Mouse (Mus musculus) hindbrain, embryonic 16.5 days (tissue): ENCODE measurements around the gene Fbxo24. TPM values are rescaled to one million over a fixed set of nuclear protein-coding genes. Genes with fewer than 3 reads are reported as not detected.
A peak's percentile ranks its signal among the peaks of the same experiment; 100 is the strongest.

Experiments
- ATAC-seq: fragments of 200-750 bp; cut with Nextera tagmentation; 2 replicates; pipeline ENCODE4 v1.8.0; 2017; ENCODE audit warnings: moderate TSS enrichment, moderate library complexity
- H3K27ac ChIP-seq: fragments of 300-500 bp; sonication (generic); 2 replicates; pipeline ENCODE4 v1.5.1; 2014; ENCODE audit warnings: low read depth, mild to moderate bottlenecking, control low read depth, low read length, moderate library complexity
- H3K27me3 ChIP-seq: fragments of 300-500 bp; sonication (generic); replicated peaks from 2 replicates; pipeline ENCODE4 v1.6.1; 2014; ENCODE audit warnings: low read length; ENCODE audit not compliant: control insufficient read depth, insufficient read depth
- H3K36me3 ChIP-seq: fragments of 300-500 bp; sonication (generic); 2 replicates; pipeline ENCODE4 v1.6.1; 2014; ENCODE audit warnings: mild to moderate bottlenecking, low read length, moderate library complexity, mixed read lengths; ENCODE audit not compliant: control insufficient read depth, insufficient read depth
- H3K4me1 ChIP-seq: fragments of 300-500 bp; sonication (generic); 2 replicates; pipeline ENCODE4 v1.6.1; 2014; ENCODE audit warnings: low read depth, low read length; ENCODE audit not compliant: control insufficient read depth, insufficient read depth
- H3K4me2 ChIP-seq: fragments of 300-500 bp; sonication (generic); 2 replicates; pipeline ENCODE4 v1.6.1; 2014; ENCODE audit warnings: mild to moderate bottlenecking, low read length, control low read depth, moderate library complexity
- H3K4me3 ChIP-seq: fragments of 300-500 bp; sonication (generic); 2 replicates; pipeline ENCODE4 v1.5.1; 2014; ENCODE audit warnings: mild to moderate bottlenecking, low read length, control low read depth, moderate library complexity
- H3K9ac ChIP-seq: fragments of 300-500 bp; sonication (generic); 2 replicates; pipeline ENCODE4 v1.6.1; 2014; ENCODE audit warnings: low read depth, mild to moderate bottlenecking, control low read depth, low read length, moderate library complexity
- H3K9me3 ChIP-seq: fragments of 300-500 bp; sonication (generic); 2 replicates; pipeline ENCODE4 v1.6.1; 2014; ENCODE audit warnings: mild to moderate bottlenecking, low read length, moderate library complexity; ENCODE audit not compliant: control insufficient read depth
- WGBS: fragments of 180-500 bp; shearing (Covaris S2); extraction: QIAGEN DNeasy Blood & Tissue Kit; methylation state at CpG from one replicate; pipeline ENCODE4 v1.1.7; 2014; 5-methylcytosine and 5-hydroxymethylcytosine counted together
- polyA plus RNA-seq: library from polyadenylated mRNA; unstranded; fragments of >200 nt; fragmentation: Nextera tagmentation; extraction: Ambion mirVana; gene quantifications from 2 replicates; pipeline ENCODE4 v1.2.1, GENCODE M21; 2015

Gene Fbxo24
- polyA plus RNA-seq: not detected in 2 replicates

DNA sequence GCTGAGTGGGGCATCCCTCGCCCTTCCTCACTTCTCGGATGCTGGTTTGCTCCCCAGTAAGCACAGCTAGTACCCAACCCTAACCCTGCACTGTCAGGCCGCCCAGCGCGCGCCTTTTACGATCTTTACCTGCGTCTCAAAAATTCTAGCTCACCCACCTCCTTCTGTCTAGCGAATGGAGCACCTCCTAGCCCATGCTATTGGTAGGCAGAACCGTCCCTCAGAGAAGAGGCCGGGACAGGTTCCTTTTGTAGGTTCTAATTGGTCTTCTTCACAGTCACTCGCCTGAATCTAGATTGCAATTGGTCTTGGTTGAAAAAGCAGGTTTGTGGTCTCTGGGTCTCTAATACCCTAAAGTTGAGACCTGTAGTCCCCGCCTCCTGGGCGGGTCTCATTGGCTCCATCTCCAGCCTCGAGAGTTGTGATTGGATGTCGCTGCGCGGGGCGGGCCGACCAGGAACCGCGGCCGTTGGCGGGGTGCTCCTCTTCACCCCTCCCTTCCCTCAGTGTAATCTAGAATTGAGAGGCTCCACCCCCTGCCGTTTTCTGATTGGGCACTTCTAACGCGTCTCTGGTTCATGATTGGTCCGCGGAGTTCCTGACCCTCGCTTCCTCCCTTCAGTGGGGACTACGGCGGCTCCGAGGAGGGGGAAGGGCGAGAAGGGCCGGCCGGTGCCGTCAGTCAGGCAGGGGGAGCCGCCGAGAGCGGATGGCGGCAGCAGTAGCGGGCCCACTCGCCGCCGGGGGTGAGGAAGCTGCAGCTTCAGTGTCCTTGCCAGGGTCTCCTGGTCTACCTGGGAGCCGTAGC lies at the start of gene Fbxo24, which contains the start of the genes Lrch4 and Gm20605:
Fbxo24 (minus strand) TSS at position 505 of the 808 bp plus-strand sequence.
Lrch4 (plus strand) TSS at position 624 of the 808 bp plus-strand sequence.
Gm20605 (plus strand) TSS at position 678 of the 808 bp plus-strand sequence.
- H3K4me2 ChIP-seq: peak within 1 kb of the TSS; percentile 97
- H3K4me3 ChIP-seq: peak within 1 kb of the TSS; percentile 99
- H3K9me3 ChIP-seq: no peaks in the 10 kb centered on the region
- peak; percentile 99 for ATAC-seq
- WGBS: under 1% methylated on average over 44 of the region's 46 CpGs
- H3K27me3 ChIP-seq: no peaks in the 10 kb centered on the region
- H3K4me1 ChIP-seq: peaks cover 29% of the 10 kb centered on the region
- H3K36me3 ChIP-seq: no peaks in the 10 kb centered on the region; the same call in 1 of the 2 replicates
- peak within 1 kb of the TSS; percentile 92 for H3K9ac ChIP-seq
- peak within 1 kb of the TSS; percentile 92 for H3K27ac ChIP-seq

DNA sequence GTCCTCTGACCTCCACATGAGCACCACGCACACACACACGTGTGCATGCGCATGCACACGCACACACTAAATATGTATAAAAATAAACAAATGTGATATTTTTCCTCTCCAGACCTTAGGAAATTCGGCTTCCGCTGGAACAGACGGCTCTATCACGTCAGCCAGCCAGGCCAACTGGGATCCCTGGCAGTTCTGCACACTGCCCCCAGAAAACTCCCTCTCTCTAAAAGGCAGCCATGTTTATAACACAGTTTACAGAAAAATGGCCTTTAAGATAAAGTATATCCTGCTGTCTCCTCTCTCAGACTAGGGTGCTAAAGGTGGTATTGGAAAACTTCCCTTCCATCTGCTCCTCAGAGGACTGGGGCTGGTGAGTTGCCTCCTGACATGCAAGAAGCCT lies 49.1 kb upstream of the Fbxo24 start:
- Histone ChIP-seq H3K9me3 (no peaks in the 10 kb centered on the region), H3K27ac (no peak overlapping the region), H3K4me3 (no peak overlapping the region), H3K36me3 (no peaks in the 10 kb centered on the region), H3K4me1 (peaks cover 8% of the 10 kb centered on the region), H3K9ac (no peak overlapping the region), H3K4me2 (no peak overlapping the region), H3K27me3 (no peaks in the 10 kb centered on the region)
- ATAC-seq: no peak
- WGBS: 97% methylated on average over 8 of the region's 8 CpGs

DNA sequence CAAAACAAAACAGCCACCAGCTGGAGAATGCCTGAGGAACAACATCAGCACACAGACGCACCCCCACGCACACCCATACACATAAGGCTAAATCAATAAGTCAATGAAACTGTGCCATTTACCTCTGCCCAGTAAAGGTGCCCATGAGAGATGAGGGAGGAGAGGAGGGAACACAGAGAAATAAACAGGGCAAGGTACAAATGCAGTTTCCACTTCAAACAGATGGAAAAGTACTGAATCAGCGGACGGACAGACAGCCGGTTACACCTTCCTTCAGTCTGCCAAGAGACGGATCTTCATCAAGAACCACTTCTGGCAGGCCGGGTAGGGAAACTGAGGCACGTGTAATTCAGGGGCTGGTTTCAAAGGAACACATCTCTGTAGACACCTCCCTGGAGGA lies 46.0 kb upstream of the Fbxo24 start:
- 95% methylated on average over 8 of the region's 8 CpGs for WGBS

DNA sequence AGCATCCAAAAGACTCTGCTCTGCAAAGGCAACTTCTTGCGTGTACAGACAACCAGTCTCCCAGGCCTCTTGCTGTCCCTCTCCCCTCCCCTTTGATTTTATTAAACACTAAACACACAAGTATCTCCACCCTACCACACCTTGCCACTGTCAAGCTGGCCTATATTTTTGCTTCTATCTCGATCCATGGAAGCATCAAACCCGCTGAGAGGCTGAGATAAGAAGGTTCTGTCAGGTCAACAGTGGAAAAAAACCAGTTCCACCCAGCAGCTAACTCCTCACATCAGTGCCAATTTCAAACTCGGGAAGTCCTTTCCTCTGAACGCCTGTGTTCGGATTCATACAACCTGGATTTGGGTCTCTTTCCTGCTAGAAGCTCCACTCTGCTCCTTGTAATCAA lies 44.2 kb upstream of the Fbxo24 start:
- WGBS: 93% methylated on average over 6 of the region's 6 CpGs
- no peak for ATAC-seq
- no peaks in the 10 kb centered on the region for H3K9me3 ChIP-seq
- no peak overlapping the region for H3K27ac ChIP-seq
- no peaks in the 10 kb centered on the region for H3K36me3 ChIP-seq
- H3K27me3 ChIP-seq: no peaks in the 10 kb centered on the region
- peaks cover 6% of the 10 kb centered on the region for H3K4me1 ChIP-seq
- no peak overlapping the region for H3K4me2 ChIP-seq
- H3K9ac ChIP-seq: no peak overlapping the region
- no peak overlapping the region for H3K4me3 ChIP-seq

More for the DNA sequence above, 46.0 kb upstream of the Fbxo24 start:
- Histone ChIP-seq H3K27ac (no peak overlapping the region), H3K4me1 (peaks cover 6% of the 10 kb centered on the region), H3K27me3 (no peaks in the 10 kb centered on the region), H3K36me3 (no peaks in the 10 kb centered on the region), H3K9ac (no peak overlapping the region), H3K9me3 (no peaks in the 10 kb centered on the region), H3K4me2 (no peak overlapping the region), H3K4me3 (no peak overlapping the region)
- ATAC-seq: no peak

DNA sequence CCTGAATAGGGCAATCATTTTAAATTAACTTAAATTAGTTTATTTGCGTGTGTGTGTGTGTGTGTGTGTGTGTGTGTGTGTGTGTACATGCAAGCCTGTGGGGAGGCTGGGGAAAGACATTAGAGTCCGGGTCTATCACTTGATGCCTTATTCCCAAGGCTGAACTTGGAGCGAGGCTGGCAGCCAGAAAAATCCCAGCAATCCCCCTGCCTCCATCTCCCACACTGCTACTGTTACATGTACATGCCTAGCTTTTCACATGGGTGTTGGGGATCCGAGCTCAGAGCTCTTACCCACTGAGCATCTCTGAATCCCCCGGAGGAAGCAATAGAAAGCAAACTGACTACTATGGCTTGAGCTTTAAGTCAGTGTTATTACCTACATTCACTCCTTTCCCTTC lies 43.6 kb upstream of the Fbxo24 start:
- 82% methylated on average over 5 of the region's 5 CpGs for WGBS
- H3K27me3 ChIP-seq: no peaks in the 10 kb centered on the region
- no peak overlapping the region for H3K27ac ChIP-seq
- H3K36me3 ChIP-seq: no peaks in the 10 kb centered on the region
- H3K9me3 ChIP-seq: no peaks in the 10 kb centered on the region
- no peak overlapping the region for H3K9ac ChIP-seq
- H3K4me3 ChIP-seq: no peak overlapping the region
- H3K4me2 ChIP-seq: no peak overlapping the region
- peaks cover 6% of the 10 kb centered on the region for H3K4me1 ChIP-seq
- ATAC-seq: no peak

DNA sequence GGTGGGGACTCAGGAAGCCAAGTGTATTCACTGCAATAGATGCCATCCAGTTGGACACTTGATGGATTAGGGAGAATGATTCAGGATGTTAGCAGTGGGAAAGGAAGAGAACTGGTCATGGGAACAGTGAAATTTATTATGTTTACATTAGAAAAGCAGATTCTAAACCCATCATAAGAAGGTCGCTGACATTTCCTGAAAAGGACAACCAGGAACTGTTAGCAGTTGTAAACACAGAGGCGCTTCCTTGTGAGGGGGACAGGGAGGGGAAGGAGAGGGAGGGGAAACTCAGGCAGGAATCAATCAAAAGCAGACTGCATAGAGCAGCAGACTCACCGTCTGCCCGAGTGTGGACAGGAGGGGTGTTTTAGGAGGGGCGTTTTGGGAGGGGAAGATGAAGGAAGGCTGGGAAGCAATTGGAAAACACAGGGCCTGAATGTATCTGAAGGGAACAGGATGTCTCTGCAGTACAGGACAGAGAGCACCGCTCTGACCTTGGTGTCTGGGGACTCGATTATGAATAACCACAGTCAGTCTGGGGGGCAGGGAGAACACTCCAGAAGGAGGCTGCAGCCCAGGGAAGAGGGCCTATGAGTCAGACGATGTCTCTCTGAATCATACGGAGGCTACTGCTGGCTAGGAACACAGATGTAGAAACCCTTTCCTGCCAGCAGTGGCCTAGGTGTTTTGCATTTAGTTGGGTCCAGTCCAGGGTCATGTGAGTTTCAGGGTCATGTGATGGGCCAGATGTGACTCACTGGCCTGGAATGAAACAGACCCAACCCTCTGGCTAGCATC lies 42.8 kb upstream of the Fbxo24 start:
- H3K36me3 ChIP-seq: 0 out of 2 replicates have a peak, but pooled peaks cover 4% of the 10 kb centered on the region
- no peak for ATAC-seq
- peaks cover 6% of the 10 kb centered on the region for H3K4me1 ChIP-seq
- H3K4me2 ChIP-seq: no peak overlapping the region
- 45% methylated on average over 9 of the region's 9 CpGs for WGBS
- no peak overlapping the region for H3K4me3 ChIP-seq
- H3K9me3 ChIP-seq: no peaks in the 10 kb centered on the region
- H3K9ac ChIP-seq: no peak overlapping the region; the same call in 1 of the 2 replicates
- H3K27ac ChIP-seq: 0 out of 2 replicates have a peak overlapping the region, but pooled peaks have one; percentile 39
- H3K27me3 ChIP-seq: no peaks in the 10 kb centered on the region

DNA sequence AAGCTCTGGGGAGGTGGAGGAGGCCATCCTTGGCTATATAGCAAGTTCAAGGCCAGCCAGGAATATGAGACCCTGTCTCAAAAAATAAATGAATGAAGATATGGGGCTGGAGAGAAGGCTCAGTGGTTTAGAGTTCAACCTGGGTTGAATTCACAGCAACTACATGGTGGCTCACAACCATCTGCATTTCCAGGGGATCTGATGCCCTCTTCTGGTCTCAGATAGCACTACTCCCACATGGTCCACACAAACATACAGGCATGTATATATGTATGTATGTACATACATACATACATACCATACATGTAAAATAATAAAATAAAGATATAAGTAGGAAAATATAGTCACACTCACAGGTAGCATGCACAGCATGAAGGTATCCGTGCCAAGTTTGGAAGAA lies 41.4 kb upstream of the Fbxo24 start:
- no peak overlapping the region for H3K9ac ChIP-seq

DNA sequence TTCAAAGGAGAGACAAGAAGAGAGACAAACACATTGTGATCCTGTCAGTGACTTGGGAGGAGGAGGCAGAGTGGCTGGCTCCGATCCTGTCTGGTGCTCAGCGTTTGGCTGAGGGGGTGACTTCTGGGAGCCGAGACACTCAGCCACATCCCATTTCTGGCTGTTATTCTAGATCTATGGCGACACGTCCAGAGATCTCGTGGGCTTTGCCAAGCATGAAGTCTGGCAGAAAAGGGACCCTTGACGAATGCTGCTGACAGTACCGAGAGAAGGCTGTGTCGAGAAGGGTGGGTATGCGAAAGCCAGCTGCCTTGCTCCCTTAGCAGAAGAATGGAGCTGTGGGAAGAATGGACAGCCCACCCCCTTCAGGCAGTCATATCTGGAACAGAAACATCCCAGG lies 40.2 kb upstream of the Fbxo24 start:
- no peak overlapping the region for H3K9ac ChIP-seq
- peaks cover 9% of the 10 kb centered on the region; the same call in 1 of the 2 replicates for H3K36me3 ChIP-seq
- no peak overlapping the region for H3K4me3 ChIP-seq
- WGBS: 52% methylated on average over 10 of the region's 10 CpGs
- no peaks in the 10 kb centered on the region for H3K9me3 ChIP-seq
- H3K27me3 ChIP-seq: no peaks in the 10 kb centered on the region
- peak; percentile 52; the same call in 1 of the 2 replicates for ATAC-seq
- peaks cover 6% of the 10 kb centered on the region for H3K4me1 ChIP-seq
- H3K4me2 ChIP-seq: no peak overlapping the region
- H3K27ac ChIP-seq: no peak overlapping the region

More for the DNA sequence above, 41.4 kb upstream of the Fbxo24 start:
- 97% methylated on average over 1 of the region's 1 CpGs for WGBS
- no peaks in the 10 kb centered on the region for H3K27me3 ChIP-seq
- H3K27ac ChIP-seq: no peak overlapping the region
- no peak overlapping the region for H3K4me3 ChIP-seq
- H3K36me3 ChIP-seq: peaks cover 9% of the 10 kb centered on the region; the same call in 1 of the 2 replicates
- H3K4me1 ChIP-seq: peaks cover 6% of the 10 kb centered on the region
- ATAC-seq: no peak
- H3K9me3 ChIP-seq: no peaks in the 10 kb centered on the region
- no peak overlapping the region for H3K4me2 ChIP-seq

DNA sequence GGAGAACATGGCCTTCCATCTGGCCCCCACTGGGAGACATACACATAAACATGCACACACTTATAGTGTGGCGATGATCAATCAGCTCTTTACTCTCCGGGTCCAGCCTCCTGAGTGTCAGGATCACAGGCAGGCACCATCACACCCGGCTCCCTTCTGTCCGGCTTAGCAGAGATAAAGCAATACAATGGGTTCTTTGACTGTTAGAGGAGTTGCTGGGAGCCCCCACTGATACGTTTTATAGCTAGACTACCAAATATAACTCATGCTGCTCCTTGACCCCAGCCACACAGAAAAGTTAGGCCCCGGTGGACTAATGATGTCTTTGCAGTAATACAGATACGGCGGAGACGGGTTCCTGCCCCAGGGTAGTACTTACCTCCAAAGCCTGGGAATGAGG lies 34.3 kb upstream of the Fbxo24 start:
- no peaks in the 10 kb centered on the region for H3K27me3 ChIP-seq
- no peaks in the 10 kb centered on the region for H3K9me3 ChIP-seq
- no peak overlapping the region for H3K4me2 ChIP-seq
- no peak overlapping the region for H3K9ac ChIP-seq
- H3K4me3 ChIP-seq: no peak overlapping the region
- H3K36me3 ChIP-seq: peaks cover 26% of the 10 kb centered on the region
- no peak overlapping the region for H3K27ac ChIP-seq
- H3K4me1 ChIP-seq: no peaks in the 10 kb centered on the region
- ATAC-seq: no peak
- 74% methylated on average over 9 of the region's 9 CpGs for WGBS
